Comparison of ENCODE assay signal across 24 mouse cellular contexts in genomic region chr6:28312067-28312466, GRCm38 (mm10).
"Had no signal": no experiment of that assay in that cellular context is flagged by ENCODE, and none has a peak within 500 bp of the region (broad histone marks: within the 10 kb centered on the region; RNA-seq: fewer than 3 reads in every experiment).

No protein-coding gene starts in this region.

- ATAC-seq: hindbrain, embryonic 16.5 days; inflammation-experienced regulatory T-cells, adult 6 months; intestine, embryonic 15.5 days; intestine, postnatal 0 days; liver, embryonic 12.5 days had no signal

- H3K9ac ChIP-seq: heart, embryonic 12.5 days; hindbrain, embryonic 12.5 days; hindbrain, embryonic 14.5 days; intestine, embryonic 15.5 days; limb, embryonic 13.5 days; limb, embryonic 15.5 days; liver, embryonic 12.5 days; liver, embryonic 14.5 days had no signal

- H3K27me3 ChIP-seq: heart, embryonic 12.5 days; hindbrain, embryonic 12.5 days; intestine, embryonic 15.5 days; limb, embryonic 13.5 days; limb, embryonic 15.5 days; liver, embryonic 12.5 days had no signal

- H3K27ac ChIP-seq: gastrocnemius, adult 2 months; heart, embryonic 10.5 days; hindbrain, embryonic 10.5 days; hindbrain, embryonic 12.5 days; hindbrain, embryonic 14.5 days; intestine, embryonic 15.5 days; layer of hippocampus, adult 2 months; limb, embryonic 13.5 days; limb, embryonic 15.5 days; liver, embryonic 12.5 days; liver, embryonic 14.5 days had no signal

- H3K9me3 ChIP-seq: heart, embryonic 10.5 days; heart, embryonic 12.5 days; hindbrain, embryonic 10.5 days; hindbrain, embryonic 12.5 days; intestine, embryonic 15.5 days; limb, embryonic 13.5 days; limb, embryonic 15.5 days; liver, embryonic 12.5 days had no signal

- DNase-seq: gastrocnemius, adult 2 months; gastrocnemius, postnatal 10 days; gastrocnemius, postnatal 25 days; heart, adult 18-20 months; heart, postnatal 10 days; heart, postnatal 4 days; kidney, postnatal 10 days; layer of hippocampus, postnatal 36 days; left cerebral cortex, postnatal 4 days; lung, adult 18-20 months had no signal

- H3K4me2 ChIP-seq: heart, embryonic 12.5 days; hindbrain, embryonic 12.5 days; hindbrain, embryonic 14.5 days; intestine, embryonic 15.5 days; limb, embryonic 13.5 days; limb, embryonic 15.5 days; liver, embryonic 12.5 days had no signal

- H3K36me3 ChIP-seq: heart, embryonic 10.5 days; heart, embryonic 12.5 days; hindbrain, embryonic 10.5 days; hindbrain, embryonic 12.5 days; intestine, embryonic 15.5 days; limb, embryonic 13.5 days; limb, embryonic 15.5 days; liver, embryonic 12.5 days had no signal

- H3K4me1 ChIP-seq: heart, embryonic 10.5 days; heart, embryonic 12.5 days; hindbrain, embryonic 10.5 days; hindbrain, embryonic 12.5 days; intestine, embryonic 15.5 days; limb, embryonic 13.5 days; limb, embryonic 15.5 days; liver, embryonic 12.5 days had no signal

- H3K4me3 ChIP-seq: gastrocnemius, adult 2 months; heart, embryonic 10.5 days; heart, embryonic 12.5 days; hindbrain, embryonic 10.5 days; hindbrain, embryonic 12.5 days; intestine, embryonic 15.5 days; layer of hippocampus, adult 2 months; limb, embryonic 13.5 days; limb, embryonic 15.5 days; liver, embryonic 12.5 days had no signal
